Mouse (Mus musculus) spleen, adult 2 months (tissue): ENCODE measurements at regions not wholly inside any gene's neighbourhood (a gene's known extent, or its start where the extent isn't known, plus 50 kb on each side); places are given as distances from the start of the nearest gene placed in this dataset.

Experiments used
- CTCF ChIP-seq: fragments of 200-500 bp; IDR thresholded peaks from 2 replicates; pipeline ENCODE4 v1.5.1; 2011; ENCODE audit warnings: mild to moderate bottlenecking, inconsistent platforms; ENCODE audit not compliant: insufficient read depth, insufficient read length, insufficient replicate concordance; ENCODE audit errors: extremely low read depth
- POLR2A ChIP-seq: fragments of 200-500 bp; IDR thresholded peaks from 2 replicates; pipeline ENCODE4 v1.6.1; 2011; ENCODE audit warnings: low read depth, low read length, inconsistent platforms

DNA sequence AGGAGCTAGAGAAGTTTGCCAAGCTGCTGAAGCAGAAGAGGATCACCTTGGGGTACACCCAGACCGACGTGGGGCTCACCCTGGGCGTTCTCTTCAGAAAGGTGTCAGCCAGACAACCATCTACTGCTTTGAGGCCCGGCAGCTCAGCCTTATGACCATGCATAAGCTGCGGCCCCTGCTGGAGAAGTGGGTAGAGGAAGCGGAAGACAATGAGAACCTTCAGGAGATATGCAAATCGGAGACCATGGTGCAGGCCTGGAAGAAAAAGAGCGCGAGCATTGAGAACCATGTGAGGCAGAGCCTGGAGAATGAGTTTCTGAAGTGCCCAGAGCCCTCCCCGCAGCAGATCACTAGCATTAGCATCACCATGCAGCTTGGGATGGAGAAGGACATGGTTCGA, 98.1 kb upstream of the Elovl6 start:
- TF ChIP-seq CTCF (no peak), POLR2A (no peak)
